Mouse (Mus musculus): ENCODE data around the gene Nudt4.

- no peak for TF ChIP-seq EP300 (IDR thresholded peaks at IDR 0.05; ENCODE audit: low read depth)
- no peak for TF ChIP-seq CTCF (IDR thresholded peaks at IDR 0.05; ENCODE audit: low read depth)
These were observed 19.3 kb downstream of the Nudt4 start for GRCm38 (mm10) chr10:95544651-95545050.

All from heart, postnatal 0 days (tissue).